ENCODE assay signal across 22 mouse cellular contexts in genomic region chr1:90250419-90250818, GRCm38 (mm10). TPM values are rescaled to one million over a fixed set of nuclear protein-coding genes. Genes with fewer than 3 reads are reported as not detected.
DNase-seq lines count a peak whose midpoint lies in the region.
"Had no signal": no experiment of that assay in that cellular context is flagged by ENCODE, and none has a peak within 500 bp of the region (broad histone marks: within the 10 kb centered on the region; RNA-seq: fewer than 3 reads in every experiment).

No protein-coding gene starts in this region.

- WGBS in embryonic facial prominence, embryonic 10.5 days: 79% methylated on average over 6 of the region's 6 CpGs

- H3K27ac ChIP-seq in embryonic facial prominence, embryonic 10.5 days (replicated peaks): peak overlapping the region; percentile 21; the same call in 1 of the 2 replicates
- H3K27ac ChIP-seq: heart, adult 2 months; heart, embryonic 15.5 days; hindbrain, embryonic 13.5 days; limb, embryonic 12.5 days; liver, embryonic 14.5 days; neural tube, embryonic 12.5 days had no signal

- H3K27me3 ChIP-seq in embryonic facial prominence, embryonic 10.5 days (replicated peaks; ENCODE audit: low read depth, poor library complexity, severe bottlenecking): peaks cover 8% of the 10 kb centered on the region; the same call in 1 of the 2 replicates
- H3K27me3 ChIP-seq: neural tube, embryonic 12.5 days had no signal

- no peaks in the 10 kb centered on the region for H3K36me3 ChIP-seq in embryonic facial prominence, embryonic 10.5 days (replicated peaks)
- H3K36me3 ChIP-seq: heart, embryonic 15.5 days; hindbrain, embryonic 13.5 days; limb, embryonic 12.5 days; neural tube, embryonic 12.5 days had no signal

- peak; percentile 50 to 70 for DNase-seq in kidney, postnatal 4 days
- DNase-seq in kidney, adult 11 months: no peak
- DNase-seq in R1 (ENCODE audit: low read depth, low spot score): peak; percentile 33
- DNase-seq in embryonic facial prominence, embryonic 10.5 days (ENCODE audit: low spot score): no peak
- peak; percentile 43 for DNase-seq in lung, postnatal 14 days
- DNase-seq in embryo, embryonic 11 days: no peak
- DNase-seq in frontal cortex, postnatal 14 days (ENCODE audit: low spot score in 2 of 2): no peak
- no peak for DNase-seq in cerebellum, adult 9-10 months
- DNase-seq: adrenal gland, postnatal 14 days; gastrocnemius, postnatal 14 days; heart, adult 2 months; heart, postnatal 36 days; kidney, adult 2 months; midbrain, embryonic 14.5 days; right cerebral cortex, postnatal 25 days; spleen, adult 18-20 months; thymus, postnatal 14 days had no signal

- no peak overlapping the region for H3K4me3 ChIP-seq in embryonic facial prominence, embryonic 10.5 days
- H3K4me3 ChIP-seq: heart, adult 2 months; heart, embryonic 15.5 days; hindbrain, embryonic 13.5 days; limb, embryonic 12.5 days; neural tube, embryonic 12.5 days had no signal

- H3K9me3 ChIP-seq in embryonic facial prominence, embryonic 10.5 days: no peaks in the 10 kb centered on the region
- H3K9me3 ChIP-seq: heart, embryonic 15.5 days; hindbrain, embryonic 13.5 days; limb, embryonic 12.5 days; neural tube, embryonic 12.5 days had no signal

- peaks cover 53% of the 10 kb centered on the region for H3K4me1 ChIP-seq in embryonic facial prominence, embryonic 10.5 days
- H3K4me1 ChIP-seq: heart, embryonic 15.5 days had no signal

RNA-seq across cellular contexts. Expression of gene Ackr3, which starts 46.6 kb away (rescaled TPM):
- 20.0 and 22.4 TPM in 2 replicates for polyA plus RNA-seq in embryonic facial prominence, embryonic 10.5 days (2016; fragmentation: Nextera tagmentation; extraction: Ambion mirVana)

Comparison
In these comparisons a context has a peak if more than half of its experiments do, and no peak if none do; other contexts are left out.
1. DNase-seq: peak in kidney, postnatal 4 days (2 of 2), R1 (single experiment) and lung, postnatal 14 days (single experiment); none in kidney, adult 11 months (single experiment), embryonic facial prominence, embryonic 10.5 days (single experiment), embryo, embryonic 11 days (single experiment), frontal cortex, postnatal 14 days (0 of 2) and cerebellum, adult 9-10 months (single experiment).